Mouse (Mus musculus): ENCODE measurements at regions not wholly inside any gene's neighbourhood (a gene's known extent, or its start where the extent isn't known, plus 50 kb on each side); places are given as distances from the start of the nearest gene placed in this dataset.
"Not testable (repeated sequence)": the region's sequence is repeated elsewhere in the genome, so short reads cannot be mapped to it uniquely, and the experiment has no call there.

- intact Hi-C loops (cut with DNase I): not testable (repeated sequence)
Observed at GRCm38 (mm10) chr8:118209301-118209700, 74.2 kb upstream of the Cdh13 start.

- intact Hi-C loops (cut with DNase I): no loop called here
Observed at GRCm38 (mm10) chr8:118190866-118191265, 92.7 kb upstream of the Cdh13 start.

GRCm38 (mm10) chr8:118189226-118189625, 94.3 kb upstream of the Cdh13 start:
- intact Hi-C loops (cut with DNase I): loop anchor here (10.0 kb wide), 1 partner anchor 86 kb away; no protein-coding TSS in a partner anchor

GRCm38 (mm10) chr8:118169001-118169413, 114.5 kb upstream of the Cdh13 start:
- intact Hi-C loops (cut with DNase I): no loop called here

- intact Hi-C loops (cut with DNase I): no loop called here
Observed at GRCm38 (mm10) chr8:118162171-118162570, 121.4 kb upstream of the Cdh13 start.

- intact Hi-C loops (cut with DNase I): no loop called here
Observed at GRCm38 (mm10) chr8:118147359-118148205, 136.0 kb upstream of the Cdh13 start.

- intact Hi-C loops (cut with DNase I): no loop called here
Observed at GRCm38 (mm10) chr8:118144546-118144945, 139.0 kb upstream of the Cdh13 start.

- intact Hi-C loops (cut with DNase I): no loop called here
Observed at GRCm38 (mm10) chr8:118142311-118142710, 141.2 kb upstream of the Cdh13 start.

GRCm38 (mm10) chr8:118139928-118140327, 143.6 kb upstream of the Cdh13 start:
- intact Hi-C loops (cut with DNase I): no loop called here

- intact Hi-C loops (cut with DNase I): no loop called here
Observed at GRCm38 (mm10) chr8:118137846-118138245, 145.7 kb upstream of the Cdh13 start.

GRCm38 (mm10) chr8:118124993-118125392, 158.5 kb upstream of the Cdh13 start:
- intact Hi-C loops (cut with DNase I): no loop called here

GRCm38 (mm10) chr8:118114253-118114652, 169.3 kb upstream of the Cdh13 start:
- intact Hi-C loops (cut with DNase I): no loop called here

- intact Hi-C loops (cut with DNase I): no loop called here
Observed at GRCm38 (mm10) chr8:118104464-118105050, 179.0 kb upstream of the Cdh13 start.

GRCm38 (mm10) chr8:118101346-118101745, 182.2 kb upstream of the Cdh13 start:
- intact Hi-C loops (cut with DNase I): no loop called here

GRCm38 (mm10) chr8:118062736-118063135, 220.8 kb upstream of the Cdh13 start:
- intact Hi-C loops (cut with DNase I): no loop called here

- intact Hi-C loops (cut with DNase I): no loop called here
Observed at GRCm38 (mm10) chr8:118056781-118057180, 226.8 kb upstream of the Cdh13 start.

- intact Hi-C loops (cut with DNase I): no loop called here
Observed at GRCm38 (mm10) chr8:118055536-118055935, 228.0 kb upstream of the Cdh13 start.

- intact Hi-C loops (cut with DNase I): no loop called here
Observed at GRCm38 (mm10) chr8:118050386-118050785, 233.1 kb upstream of the Cdh13 start.

GRCm38 (mm10) chr8:118042253-118042860, 240.6 kb upstream of the Mphosph6 start:
- intact Hi-C loops (cut with DNase I): no loop called here

GRCm38 (mm10) chr8:118041253-118041652, 239.5 kb upstream of the Mphosph6 start:
- intact Hi-C loops (cut with DNase I): no loop called here

- intact Hi-C loops (cut with DNase I): no loop called here
Observed at GRCm38 (mm10) chr8:118037801-118038200, 236.1 kb upstream of the Mphosph6 start.

GRCm38 (mm10) chr8:118034051-118034450, 232.3 kb upstream of the Mphosph6 start:
- intact Hi-C loops (cut with DNase I): no loop called here

Measured in adrenal gland (tissue).